Mouse (Mus musculus) hindbrain, embryonic 13.5 days (tissue): ENCODE measurements around the gene Tanc2. TPM values are rescaled to one million over a fixed set of nuclear protein-coding genes. Genes with fewer than 3 reads are reported as not detected.

ENCODE experiments used
- ATAC-seq: fragments of 200-750 bp; cut with Nextera tagmentation; 2 replicates; pipeline ENCODE4 v1.8.0; 2017; ENCODE audit warnings: moderate TSS enrichment; ENCODE audit not compliant: low FRiP score
- H3K27ac ChIP-seq: fragments of 300-500 bp; sonication (generic); 2 replicates; pipeline ENCODE4 v1.5.1; 2015; ENCODE audit warnings: inconsistent platforms, mild to moderate bottlenecking, moderate library complexity
- H3K27me3 ChIP-seq: fragments of 300-500 bp; sonication (generic); 2 replicates; pipeline ENCODE4 v1.6.1; 2015; ENCODE audit warnings: mild to moderate bottlenecking, inconsistent platforms
- H3K36me3 ChIP-seq: fragments of 300-500 bp; sonication (generic); 2 replicates; pipeline ENCODE4 v1.6.1; 2015; ENCODE audit warnings: mild to moderate bottlenecking, inconsistent platforms
- H3K4me1 ChIP-seq: fragments of 300-500 bp; sonication (generic); replicated peaks from 2 replicates; pipeline ENCODE4 v1.6.1; 2015; ENCODE audit warnings: inconsistent platforms
- H3K4me2 ChIP-seq: fragments of 300-500 bp; sonication (generic); 2 replicates; pipeline ENCODE4 v1.6.1; 2015; ENCODE audit warnings: inconsistent platforms, mild to moderate bottlenecking, moderate library complexity
- H3K4me3 ChIP-seq: fragments of 300-500 bp; sonication (generic); 2 replicates; pipeline ENCODE4 v1.5.1; 2015; ENCODE audit warnings: mild to moderate bottlenecking, inconsistent platforms
- H3K9ac ChIP-seq: fragments of 300-500 bp; sonication (generic); 2 replicates; pipeline ENCODE4 v1.6.1; 2015; ENCODE audit warnings: mild to moderate bottlenecking, inconsistent platforms
- H3K9me3 ChIP-seq: fragments of 300-500 bp; sonication (generic); 2 replicates; pipeline ENCODE4 v1.6.1; 2016; ENCODE audit warnings: inconsistent platforms
- WGBS: fragments of 180-500 bp; shearing (Covaris S2); methylation state at CpG from one replicate; pipeline ENCODE4 v1.1.7; 2015; 5-methylcytosine and 5-hydroxymethylcytosine counted together
- microRNA-seq: library from miRNA; unstranded; fragments of <30 nt; microRNA quantifications from one replicate; pipeline ENCODE4, GENCODE M21; 2016
- polyA plus RNA-seq: library from polyadenylated mRNA; unstranded; fragments of >200 nt; fragmentation: Nextera tagmentation; extraction: Ambion mirVana; gene quantifications from 2 replicates; pipeline ENCODE4 v1.2.1, GENCODE M21; 2015

The Tanc2 gene
- polyA plus RNA-seq, 1 experiment from 2014 or later: 34.8 TPM

DNA sequence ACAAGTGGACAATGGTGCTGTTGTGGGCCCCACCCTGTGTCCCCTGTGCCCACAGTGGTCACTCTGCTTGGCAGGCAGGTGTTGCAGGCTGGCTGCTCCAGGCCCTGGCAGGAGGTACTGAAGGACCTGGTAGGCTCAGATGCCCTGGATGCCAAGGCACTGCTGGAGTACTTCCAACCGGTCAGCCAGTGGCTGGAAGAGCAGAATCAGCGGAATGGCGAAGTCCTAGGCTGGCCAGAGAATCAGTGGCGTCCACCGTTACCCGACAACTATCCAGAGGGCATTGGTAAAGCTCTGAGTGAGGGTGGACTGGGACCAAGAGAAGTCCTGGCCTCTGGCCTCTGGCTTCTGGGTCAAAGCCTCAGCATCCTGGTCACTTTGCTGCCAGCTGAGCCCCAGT is 384.8 kb downstream of the Tanc2 start:
- ATAC-seq: no peak

DNA sequence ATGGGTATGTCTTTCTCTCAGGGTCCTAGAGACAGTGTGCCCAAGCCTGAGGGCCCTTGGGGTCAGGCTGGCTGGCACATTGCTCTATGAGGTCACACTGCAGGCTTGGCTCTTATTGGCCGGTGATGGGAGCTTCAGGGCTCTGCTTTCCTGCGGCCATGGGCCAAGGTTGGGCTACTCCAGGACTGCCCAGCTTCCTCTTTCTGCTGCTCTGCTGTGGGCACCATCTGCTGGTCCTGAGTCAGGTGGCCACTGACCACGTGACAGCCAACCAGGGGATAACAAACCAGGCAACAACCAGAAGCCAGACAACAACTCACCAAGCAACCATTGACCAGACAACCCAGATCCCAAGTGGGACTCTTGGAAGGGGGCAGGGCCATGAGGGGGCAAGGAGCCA is 385.3 kb downstream of the Tanc2 start:
- Histone ChIP-seq H3K4me2 (no peak overlapping the region), H3K9me3 (no peaks in the 10 kb centered on the region), H3K27me3 (peaks cover 24% of the 10 kb centered on the region), H3K9ac (no peak overlapping the region), H3K27ac (no peak overlapping the region), H3K4me1 (no peaks in the 10 kb centered on the region), H3K4me3 (no peak overlapping the region), H3K36me3 (no peaks in the 10 kb centered on the region)
- WGBS: 85% methylated on average over 3 of the region's 3 CpGs
- ATAC-seq: no peak

More for the DNA sequence above, 384.8 kb downstream of the Tanc2 start:
- H3K27me3 ChIP-seq: peaks cover 29% of the 10 kb centered on the region
- no peak overlapping the region for H3K4me3 ChIP-seq
- 91% methylated on average over 6 of the region's 6 CpGs for WGBS
- H3K4me1 ChIP-seq: no peaks in the 10 kb centered on the region
- H3K9ac ChIP-seq: no peak overlapping the region
- no peaks in the 10 kb centered on the region for H3K36me3 ChIP-seq
- H3K9me3 ChIP-seq: no peaks in the 10 kb centered on the region
- no peak overlapping the region for H3K4me2 ChIP-seq
- no peak overlapping the region for H3K27ac ChIP-seq

DNA sequence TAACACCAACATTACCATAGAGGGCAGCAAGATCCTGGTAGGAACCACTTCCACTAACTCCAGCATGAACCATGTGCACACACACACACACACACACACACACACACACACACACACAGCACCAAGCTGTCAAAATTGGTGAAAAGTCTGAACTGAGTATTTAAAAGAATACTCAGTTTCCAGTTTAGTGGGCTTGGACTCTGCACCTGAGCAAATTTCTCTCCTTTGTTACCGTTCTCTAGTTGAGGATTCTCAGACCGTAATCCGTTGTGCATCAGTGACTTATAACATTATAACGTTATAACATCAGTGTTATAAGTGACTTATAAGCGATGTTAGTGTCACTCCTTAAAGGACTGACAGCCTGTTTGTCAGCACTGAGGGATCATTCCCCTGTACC is 385.9 kb downstream of the Tanc2 start:
- H3K9me3 ChIP-seq: no peaks in the 10 kb centered on the region
- H3K36me3 ChIP-seq: no peaks in the 10 kb centered on the region
- H3K4me2 ChIP-seq: no peak overlapping the region
- peaks cover 18% of the 10 kb centered on the region for H3K27me3 ChIP-seq
- no peak overlapping the region for H3K4me3 ChIP-seq
- no peaks in the 10 kb centered on the region for H3K4me1 ChIP-seq
- WGBS: 90% methylated on average over 5 of the region's 5 CpGs
- no peak for ATAC-seq
- H3K27ac ChIP-seq: no peak overlapping the region
- no peak overlapping the region for H3K9ac ChIP-seq

- H3K27me3 ChIP-seq: 0 out of 2 replicates have a peak, but pooled peaks cover 12% of the 10 kb centered on the region
- H3K4me3 ChIP-seq: no peak overlapping the region
- no peaks in the 10 kb centered on the region for H3K4me1 ChIP-seq
- H3K4me2 ChIP-seq: no peak overlapping the region
- ATAC-seq: no peak
- no peaks in the 10 kb centered on the region for H3K36me3 ChIP-seq
- no peaks in the 10 kb centered on the region for H3K9me3 ChIP-seq
- H3K9ac ChIP-seq: no peak overlapping the region
- no peak overlapping the region for H3K27ac ChIP-seq
- 89% methylated on average over 2 of the region's 2 CpGs for WGBS
Observed at GRCm38 (mm10) chr11:105978232-105978631, 388.4 kb downstream of the Tanc2 start.

DNA sequence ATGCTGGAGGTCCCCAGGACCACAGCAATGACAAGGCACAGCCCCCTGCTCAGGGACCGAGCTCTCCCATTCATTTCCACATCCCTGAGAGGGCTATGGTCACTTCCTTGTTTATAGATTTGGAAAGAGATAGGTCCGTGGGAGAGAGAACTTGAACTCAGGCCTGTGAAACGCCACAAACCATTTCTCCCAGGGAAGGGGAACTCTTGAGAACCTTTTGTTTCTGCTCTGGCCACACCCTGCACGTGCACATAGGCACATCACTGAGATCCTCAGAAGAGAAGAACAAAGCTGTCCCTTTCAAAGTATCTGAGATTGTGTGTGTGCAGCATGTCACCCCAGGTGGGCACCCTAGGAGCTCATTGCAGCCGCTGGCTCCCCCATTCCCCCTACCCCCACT is 388.8 kb downstream of the Tanc2 start:
- whole genome bisulfite sequencing: 68% methylated on average over 5 of the region's 5 CpGs
- no peak overlapping the region for H3K27ac ChIP-seq
- no peak overlapping the region for H3K4me3 ChIP-seq
- no peak overlapping the region for H3K4me2 ChIP-seq
- no peak for ATAC-seq
- no peaks in the 10 kb centered on the region for H3K9me3 ChIP-seq
- H3K36me3 ChIP-seq: no peaks in the 10 kb centered on the region
- H3K4me1 ChIP-seq: no peaks in the 10 kb centered on the region
- H3K27me3 ChIP-seq: 0 out of 2 replicates have a peak, but pooled peaks cover 10% of the 10 kb centered on the region
- H3K9ac ChIP-seq: no peak overlapping the region

Small RNA genes lying within 50 kb of the gene (microRNA-seq; reads per million reads assigned to microRNA genes)
- gene Gm23990: not detected

Other genes with a start within 250 kb of the Tanc2 start
- gene March10, start 133.3 kb upstream of the Tanc2 start, polyA plus RNA-seq: 0.42 and 0.56 TPM in 2 replicates